Mouse (Mus musculus) forebrain, embryonic 13.5 days (tissue): ENCODE data around the gene Cyb5r3. TPM values are rescaled to one million over a fixed set of nuclear protein-coding genes. Genes with fewer than 3 reads are reported as not detected.

Experiments
- ATAC-seq: fragments of 200-750 bp; cut with Nextera tagmentation; 2 replicates; pipeline ENCODE4 v1.8.0; 2017
- H3K27ac ChIP-seq: fragments of 300-500 bp; sonication (generic); 2 replicates; pipeline ENCODE4 v1.5.1; 2015; ENCODE audit warnings: inconsistent platforms, mild to moderate bottlenecking, moderate library complexity
- H3K27me3 ChIP-seq: fragments of 300-500 bp; sonication (generic); 2 replicates; pipeline ENCODE4 v1.6.1; 2015; ENCODE audit warnings: mild to moderate bottlenecking, inconsistent platforms
- H3K36me3 ChIP-seq: fragments of 300-500 bp; sonication (generic); 2 replicates; pipeline ENCODE4 v1.6.1; 2015; ENCODE audit warnings: mild to moderate bottlenecking, inconsistent platforms; ENCODE audit not compliant: poor library complexity, severe bottlenecking
- H3K4me1 ChIP-seq: fragments of 300-500 bp; sonication (generic); 2 replicates; pipeline ENCODE4 v1.6.1; 2015; ENCODE audit warnings: inconsistent platforms
- H3K4me2 ChIP-seq: fragments of 300-500 bp; sonication (generic); 2 replicates; pipeline ENCODE4 v1.6.1; 2015; ENCODE audit warnings: inconsistent platforms, mild to moderate bottlenecking, moderate library complexity
- H3K4me3 ChIP-seq: fragments of 300-500 bp; sonication (generic); 2 replicates; pipeline ENCODE4 v1.5.1; 2015; ENCODE audit warnings: mild to moderate bottlenecking, inconsistent platforms
- H3K9ac ChIP-seq: fragments of 300-500 bp; sonication (generic); 2 replicates; pipeline ENCODE4 v1.6.1; 2015; ENCODE audit warnings: mild to moderate bottlenecking, inconsistent platforms
- H3K9me3 ChIP-seq: fragments of 300-500 bp; sonication (generic); replicated peaks from 2 replicates; pipeline ENCODE4 v1.6.1; 2016; ENCODE audit warnings: inconsistent platforms
- WGBS: fragments of 180-500 bp; shearing (Covaris S2); methylation state at CpG from one replicate; pipeline ENCODE4 v1.1.7; 2015; 5-methylcytosine and 5-hydroxymethylcytosine counted together
- polyA plus RNA-seq: library from polyadenylated mRNA; unstranded; fragments of >200 nt; fragmentation: Nextera tagmentation; extraction: Ambion mirVana; gene quantifications from 2 replicates; pipeline ENCODE4 v1.2.1, GENCODE M21; 2015

Cyb5r3 gene
- polyA plus RNA-seq, 1 experiment from 2014 or later = 99.0 TPM

DNA sequence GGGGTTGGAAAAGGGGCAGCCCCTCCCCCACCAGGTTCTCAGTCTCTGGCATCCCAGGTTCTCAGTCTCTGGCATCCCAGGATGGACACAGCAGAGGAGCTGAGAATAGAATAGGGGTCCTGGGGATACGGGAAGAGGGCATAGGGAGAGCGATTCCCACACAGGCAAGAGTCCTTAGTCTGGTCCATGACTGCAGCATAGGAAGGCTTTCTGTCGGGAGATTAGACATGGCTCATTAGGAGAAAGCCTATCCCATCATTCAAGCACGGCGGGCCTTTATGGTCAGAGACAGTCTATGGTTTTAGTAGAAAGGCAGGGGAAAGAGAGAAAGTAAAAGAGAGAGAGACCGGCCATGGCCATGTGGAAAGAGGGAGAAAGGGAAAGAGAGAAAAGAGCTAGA is 64.6 kb downstream of the Cyb5r3 start:
- H3K9ac ChIP-seq = no peak overlapping the region
- no peak for ATAC-seq
- WGBS = 39% methylated on average over 6 of the region's 6 CpGs
- H3K4me2 ChIP-seq = no peak overlapping the region
- H3K9me3 ChIP-seq = no peaks in the 10 kb centered on the region
- no peak overlapping the region for H3K4me3 ChIP-seq
- no peak overlapping the region for H3K27ac ChIP-seq
- H3K27me3 ChIP-seq = no peaks in the 10 kb centered on the region
- H3K4me1 ChIP-seq = peaks cover 7% of the 10 kb centered on the region; the same call in 1 of the 2 replicates
- H3K36me3 ChIP-seq = no peaks in the 10 kb centered on the region

DNA sequence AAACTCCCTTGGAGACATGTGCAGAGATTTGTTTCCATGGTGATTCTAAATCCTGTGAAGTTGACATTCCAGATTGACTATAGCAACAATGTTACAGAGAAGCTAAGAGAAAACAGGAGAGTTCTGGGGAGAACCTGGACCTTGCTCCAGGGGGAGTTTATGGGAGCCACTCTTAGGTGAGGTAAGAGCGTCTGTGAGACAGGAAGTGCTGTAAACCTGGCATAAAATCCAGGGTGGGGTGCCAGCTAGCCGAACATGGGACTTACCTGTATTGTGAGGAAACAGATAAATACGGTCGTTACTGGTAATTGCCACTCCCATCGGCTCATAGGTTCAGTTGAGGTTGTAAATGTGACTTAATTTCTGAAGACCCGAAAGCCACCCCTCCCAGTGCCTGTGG is 66.0 kb downstream of the Cyb5r3 start:
- no peak overlapping the region for H3K27ac ChIP-seq
- H3K4me1 ChIP-seq = peaks cover 6% of the 10 kb centered on the region; the same call in 1 of the 2 replicates
- ATAC-seq = no peak
- H3K9me3 ChIP-seq = no peaks in the 10 kb centered on the region
- no peak overlapping the region for H3K4me2 ChIP-seq
- no peak overlapping the region for H3K4me3 ChIP-seq
- H3K9ac ChIP-seq = 0 out of 2 replicates have a peak overlapping the region, but pooled peaks have one; percentile 30
- no peaks in the 10 kb centered on the region for H3K36me3 ChIP-seq
- WGBS = 76% methylated on average over 6 of the region's 6 CpGs
- no peaks in the 10 kb centered on the region for H3K27me3 ChIP-seq

Other genes starting within 250 kb of the Cyb5r3 start
- gene Tcf20, start 184.7 kb downstream of the Cyb5r3 start, polyA plus RNA-seq = 15.3 and 18.6 TPM in 2 replicates
- gene Nfam1, start 139.3 kb downstream of the Cyb5r3 start, polyA plus RNA-seq = 1.2 and 1.5 TPM in 2 replicates
- gene Serhl, start 83.1 kb downstream of the Cyb5r3 start, polyA plus RNA-seq = 35.4 and 36.9 TPM in 2 replicates
- gene Rrp7a, start 49.8 kb downstream of the Cyb5r3 start, polyA plus RNA-seq = 64.2 and 77.1 TPM in 2 replicates
- 155 and 168 TPM in 2 replicates for gene Poldip3, start 23.2 kb downstream of the Cyb5r3 start, polyA plus RNA-seq
- gene A4galt, start 79.2 kb upstream of the Cyb5r3 start, polyA plus RNA-seq = 1.5 and 2.2 TPM in 2 replicates
- 33.6 and 37.3 TPM in 2 replicates for gene Arfgap3, start 177.7 kb upstream of the Cyb5r3 start, polyA plus RNA-seq